Mouse (Mus musculus) midbrain, embryonic 16.5 days (tissue): ENCODE data around the gene Prdm15. TPM values are rescaled to one million over a fixed set of nuclear protein-coding genes. Genes with fewer than 3 reads are reported as not detected.
A peak's percentile ranks its signal among the peaks of the same experiment; 100 is the strongest.

Source experiments
- ATAC-seq: fragments of 200-750 bp; cut with Nextera tagmentation; 2 replicates; pipeline ENCODE4 v1.8.0; 2017; ENCODE audit warnings: moderate TSS enrichment
- H3K27ac ChIP-seq: fragments of 300-500 bp; sonication (generic); 2 replicates; pipeline ENCODE4 v1.5.1; 2014; ENCODE audit warnings: mild to moderate bottlenecking, low read length, mixed read lengths
- H3K27me3 ChIP-seq: fragments of 300-500 bp; sonication (generic); 2 replicates; pipeline ENCODE4 v1.6.1; 2014; ENCODE audit warnings: low read depth, low read length, mixed read lengths; ENCODE audit not compliant: control insufficient read depth, insufficient read depth
- H3K36me3 ChIP-seq: fragments of 300-500 bp; sonication (generic); 2 replicates; pipeline ENCODE4 v1.6.1; 2014; ENCODE audit warnings: mild to moderate bottlenecking, low read length, moderate library complexity, mixed read lengths; ENCODE audit not compliant: control insufficient read depth, insufficient read depth
- H3K4me1 ChIP-seq: fragments of 300-500 bp; sonication (generic); 2 replicates; pipeline ENCODE4 v1.6.1; 2014; ENCODE audit warnings: mild to moderate bottlenecking, low read length, mixed read lengths; ENCODE audit not compliant: control insufficient read depth, insufficient read depth
- H3K4me2 ChIP-seq: fragments of 300-500 bp; sonication (generic); 2 replicates; pipeline ENCODE4 v1.6.1; 2014; ENCODE audit warnings: mild to moderate bottlenecking, low read length, mixed read lengths
- H3K4me3 ChIP-seq: fragments of 300-500 bp; sonication (generic); 2 replicates; pipeline ENCODE4 v1.5.1; 2014; ENCODE audit warnings: low read depth, mild to moderate bottlenecking, low read length, moderate library complexity, mixed read lengths
- H3K9ac ChIP-seq: fragments of 300-500 bp; sonication (generic); 2 replicates; pipeline ENCODE4 v1.6.1; 2014; ENCODE audit warnings: low read depth, low read length, mixed read lengths
- H3K9me3 ChIP-seq: fragments of 300-500 bp; sonication (generic); replicated peaks from 2 replicates; pipeline ENCODE4 v1.6.1; 2014; ENCODE audit warnings: mild to moderate bottlenecking, low read length, mixed read lengths; ENCODE audit not compliant: control insufficient read depth, poor library complexity, severe bottlenecking
- WGBS: fragments of 180-500 bp; shearing (Covaris S2); extraction: QIAGEN DNeasy Blood & Tissue Kit; methylation state at CpG from one replicate; pipeline ENCODE4 v1.1.7; 2014; 5-methylcytosine and 5-hydroxymethylcytosine counted together
- polyA plus RNA-seq: library from polyadenylated mRNA; unstranded; fragments of >200 nt; fragmentation: Nextera tagmentation; extraction: Ambion mirVana; gene quantifications from 2 replicates; pipeline ENCODE4 v1.2.1, GENCODE M21; 2015

The Prdm15 gene
- polyA plus RNA-seq, 1 experiment from 2014 or later = 10.9 TPM

DNA sequence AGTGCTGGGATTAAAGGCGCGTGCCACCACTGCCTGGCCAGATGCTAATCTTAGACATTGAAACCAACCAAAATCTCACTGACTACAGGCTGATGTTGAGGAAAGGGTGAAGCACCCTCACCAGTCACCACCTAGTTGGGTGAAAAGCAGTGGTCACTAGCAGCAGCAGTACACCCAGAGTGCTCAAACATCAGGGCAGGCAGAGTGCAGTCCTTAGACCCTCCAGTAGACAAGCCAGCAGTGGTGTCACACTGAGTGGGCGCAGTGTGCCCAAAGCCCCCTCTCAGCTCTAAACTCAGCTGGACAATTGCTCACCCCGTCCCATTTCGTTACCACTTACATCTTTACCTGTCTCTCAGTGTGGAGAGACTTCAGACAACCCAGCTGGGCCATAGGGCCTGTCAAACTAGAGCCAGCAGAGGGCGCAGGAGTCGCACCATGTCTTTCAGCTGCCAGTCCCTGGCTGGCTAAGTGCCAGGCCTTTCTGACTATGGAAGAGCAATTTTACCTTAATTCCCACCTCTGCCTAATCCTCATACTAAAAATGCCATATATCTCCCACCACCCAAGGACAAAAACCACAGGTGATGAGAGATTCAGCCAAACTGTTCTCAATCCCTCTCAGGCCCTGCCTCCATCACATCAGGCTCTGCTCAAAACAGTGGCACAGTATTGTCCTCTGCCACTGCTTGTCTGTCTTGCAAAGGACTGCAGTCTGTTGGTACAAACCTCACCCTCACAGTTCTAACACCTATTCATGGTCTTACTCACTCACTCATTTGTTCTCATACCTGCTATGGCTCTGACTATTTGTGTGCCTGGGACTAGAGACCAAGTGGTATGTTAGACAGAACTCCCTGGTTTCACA lies 46.7 kb downstream of the Prdm15 start:
- peaks cover 47% of the 10 kb centered on the region for H3K36me3 ChIP-seq
- no peak overlapping the region for H3K4me3 ChIP-seq
- H3K27ac ChIP-seq = no peak overlapping the region
- no peaks in the 10 kb centered on the region for H3K4me1 ChIP-seq
- H3K4me2 ChIP-seq = no peak overlapping the region
- WGBS = 74% methylated on average over 7 of the region's 7 CpGs
- no peak overlapping the region for H3K9ac ChIP-seq
- no peak; the same call in 1 of the 2 replicates for ATAC-seq
- H3K9me3 ChIP-seq = no peaks in the 10 kb centered on the region
- H3K27me3 ChIP-seq = no peaks in the 10 kb centered on the region

DNA sequence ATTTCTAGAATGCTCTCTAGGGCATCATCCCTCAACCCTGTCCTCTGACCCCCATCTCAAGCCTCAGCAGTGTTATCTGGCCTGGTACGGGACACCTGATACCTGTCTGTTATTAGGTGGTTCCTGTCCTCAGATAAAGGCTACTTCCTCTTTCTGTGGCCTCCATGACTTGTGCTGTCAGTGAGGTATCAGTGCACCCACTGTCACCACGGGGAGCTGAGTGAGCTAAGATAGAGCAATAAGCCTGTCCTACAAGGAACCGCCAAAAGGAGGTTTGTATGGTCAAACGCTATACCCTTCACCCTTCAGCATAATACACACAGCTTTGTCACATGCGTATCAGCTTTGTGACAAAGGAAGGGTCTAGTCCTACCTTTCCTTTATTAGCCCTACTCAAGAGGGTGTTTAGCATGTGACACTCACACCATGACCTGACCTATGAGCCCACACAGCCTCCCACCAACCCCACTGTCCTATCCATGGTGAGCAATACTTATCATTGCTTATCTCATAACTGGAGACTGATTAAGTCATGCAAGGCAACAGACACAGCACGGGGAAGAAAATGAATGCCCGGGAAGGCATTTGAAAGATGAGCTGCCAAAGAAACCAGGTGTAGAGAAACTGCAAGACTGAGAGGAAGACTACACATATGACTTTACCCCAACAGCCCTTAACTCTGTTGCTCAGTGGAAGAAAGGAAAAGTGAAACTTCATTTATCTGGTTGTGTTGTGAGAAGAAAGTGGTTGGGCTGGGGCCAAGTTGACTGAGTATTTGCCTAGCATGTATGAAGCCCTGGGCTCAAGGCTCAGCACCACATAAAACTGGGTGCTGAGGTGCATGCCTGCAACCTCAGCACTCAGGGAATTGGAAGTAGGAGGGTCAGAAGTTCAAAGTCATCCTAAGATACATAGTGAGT lies 53.4 kb downstream of the Prdm15 start:
- H3K9ac ChIP-seq = no peak overlapping the region
- H3K4me3 ChIP-seq = no peak overlapping the region
- no peaks in the 10 kb centered on the region for H3K9me3 ChIP-seq
- ATAC-seq = no peak
- 95% methylated on average over 7 of the region's 7 CpGs for WGBS
- H3K36me3 ChIP-seq = peaks cover 46% of the 10 kb centered on the region
- H3K4me2 ChIP-seq = no peak overlapping the region
- no peaks in the 10 kb centered on the region for H3K27me3 ChIP-seq
- H3K4me1 ChIP-seq = no peaks in the 10 kb centered on the region
- H3K27ac ChIP-seq = no peak overlapping the region

DNA sequence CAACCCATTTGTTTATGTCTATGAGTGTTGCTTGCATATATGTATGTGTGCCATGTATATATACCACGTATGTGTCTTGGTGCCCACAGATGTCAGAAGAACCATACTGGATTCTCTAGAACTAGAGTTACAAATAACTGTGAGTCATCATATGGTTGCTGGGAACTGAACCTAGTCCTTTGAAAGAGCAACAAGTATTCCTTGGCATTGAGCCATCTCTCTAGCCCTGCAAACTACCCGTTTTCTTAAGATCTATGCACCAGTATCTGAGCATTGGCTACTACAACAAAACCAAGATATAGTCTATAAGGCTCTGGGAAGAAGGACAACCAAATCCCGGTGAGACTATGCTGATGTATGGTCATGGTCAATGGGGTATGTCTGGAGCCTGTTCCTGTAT lies 54.4 kb downstream of the Prdm15 start:
- Histone ChIP-seq H3K36me3 (peaks cover 49% of the 10 kb centered on the region), H3K4me1 (no peaks in the 10 kb centered on the region), H3K9me3 (no peaks in the 10 kb centered on the region), H3K27me3 (no peaks in the 10 kb centered on the region), H3K9ac (no peak overlapping the region), H3K4me3 (no peak overlapping the region), H3K4me2 (no peak overlapping the region), H3K27ac (no peak overlapping the region)
- WGBS = 88% methylated on average over 3 of the region's 3 CpGs
- ATAC-seq = no peak

DNA sequence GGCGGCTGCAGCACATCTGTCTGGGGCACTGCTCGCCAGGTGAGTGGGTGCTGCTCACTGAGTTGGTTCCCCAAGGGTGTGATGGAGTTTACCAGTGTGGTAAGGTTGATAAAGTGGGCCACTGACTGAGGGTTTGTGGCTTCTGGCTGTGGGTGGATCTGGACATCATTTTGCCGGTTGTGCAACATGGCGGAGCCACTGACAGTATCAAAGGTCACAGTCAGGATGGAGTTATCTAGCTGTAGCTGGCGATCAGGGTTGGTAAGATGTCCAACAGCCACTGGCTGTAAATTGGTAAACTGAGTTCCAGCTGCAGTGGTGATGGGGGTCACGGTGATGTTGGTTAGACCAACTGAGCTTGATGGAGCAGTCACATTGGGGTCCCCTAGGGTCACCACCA lies 57.4 kb downstream of the Prdm15 start:
- peaks cover 35% of the 10 kb centered on the region for H3K36me3 ChIP-seq

DNA sequence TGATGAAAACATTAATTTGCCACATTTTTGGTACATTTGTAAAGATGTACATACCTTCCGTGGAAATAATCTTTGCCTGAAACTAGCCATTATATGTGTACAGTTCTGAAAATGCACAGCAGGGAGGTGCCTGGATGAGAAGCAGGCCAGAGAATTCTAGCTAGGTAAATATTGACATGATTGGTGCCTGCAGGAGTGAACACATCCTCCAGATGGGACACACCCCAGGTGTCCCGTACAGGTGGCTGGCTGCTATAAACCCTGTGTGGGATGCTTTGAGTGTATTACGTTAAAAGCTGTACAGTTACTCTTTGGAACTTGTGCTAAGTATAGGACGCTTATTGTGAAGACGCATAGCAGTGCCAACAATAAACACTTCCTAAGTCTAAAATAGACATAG lies 68.6 kb downstream of the Prdm15 start:
- H3K9me3 ChIP-seq = no peaks in the 10 kb centered on the region
- no peak for ATAC-seq
- WGBS = 88% methylated on average over 5 of the region's 5 CpGs
- H3K27me3 ChIP-seq = no peaks in the 10 kb centered on the region
- H3K27ac ChIP-seq = no peak overlapping the region
- no peak overlapping the region for H3K4me2 ChIP-seq
- no peak overlapping the region for H3K4me3 ChIP-seq
- no peaks in the 10 kb centered on the region for H3K36me3 ChIP-seq
- no peak overlapping the region for H3K9ac ChIP-seq
- H3K4me1 ChIP-seq = no peaks in the 10 kb centered on the region

More for the DNA sequence above, 57.4 kb downstream of the Prdm15 start:
- Histone ChIP-seq H3K9me3 (no peaks in the 10 kb centered on the region), H3K4me2 (no peak overlapping the region), H3K9ac (no peak overlapping the region), H3K4me1 (no peaks in the 10 kb centered on the region), H3K27me3 (no peaks in the 10 kb centered on the region), H3K27ac (no peak overlapping the region), H3K4me3 (no peak overlapping the region)
- 98% methylated on average over 6 of the region's 6 CpGs for WGBS
- no peak for ATAC-seq

DNA sequence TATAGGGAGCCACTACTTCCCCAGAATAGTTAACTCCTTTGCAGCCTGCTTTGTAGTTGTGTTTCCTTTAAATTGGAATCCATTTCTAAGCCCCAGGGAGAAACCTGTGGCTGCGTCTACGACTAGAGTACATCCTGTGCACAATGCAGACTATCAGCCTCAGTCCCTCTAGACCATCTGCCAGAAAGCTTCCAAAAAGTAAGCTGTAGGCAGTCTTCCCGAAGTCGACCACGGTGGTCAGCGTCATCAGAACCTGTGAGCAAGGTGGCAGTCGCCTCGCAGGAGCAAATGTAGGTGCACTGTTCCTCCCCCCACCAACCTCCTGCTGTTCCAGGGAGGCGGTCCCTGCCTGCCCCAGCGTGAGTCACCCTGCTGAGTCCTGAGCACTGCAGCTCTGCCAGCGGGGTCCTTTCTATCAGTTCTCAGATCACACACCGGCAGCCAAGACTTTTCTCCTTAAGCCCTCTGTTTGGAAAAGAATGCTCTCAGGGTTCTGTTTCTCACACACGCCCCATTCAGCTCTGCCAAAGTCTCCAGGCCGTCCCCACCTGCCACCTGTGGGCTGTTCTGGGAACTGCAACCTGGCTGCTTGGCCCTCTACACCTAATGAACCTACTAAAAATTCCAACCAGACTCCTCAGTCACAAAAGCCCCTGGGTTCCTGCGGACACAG lies 73.2 kb downstream of the Prdm15 start:
- H3K4me3 ChIP-seq = peak overlapping the region; percentile 4
- H3K27ac ChIP-seq = no peak overlapping the region
- no peaks in the 10 kb centered on the region for H3K36me3 ChIP-seq
- no peak overlapping the region for H3K9ac ChIP-seq
- no peaks in the 10 kb centered on the region for H3K27me3 ChIP-seq
- ATAC-seq = peak; percentile 73; the same call in 1 of the 2 replicates
- peak overlapping the region; percentile 47 for H3K4me2 ChIP-seq
- no peaks in the 10 kb centered on the region for H3K9me3 ChIP-seq
- 26% methylated on average over 15 of the region's 15 CpGs for WGBS
- no peaks in the 10 kb centered on the region for H3K4me1 ChIP-seq

DNA sequence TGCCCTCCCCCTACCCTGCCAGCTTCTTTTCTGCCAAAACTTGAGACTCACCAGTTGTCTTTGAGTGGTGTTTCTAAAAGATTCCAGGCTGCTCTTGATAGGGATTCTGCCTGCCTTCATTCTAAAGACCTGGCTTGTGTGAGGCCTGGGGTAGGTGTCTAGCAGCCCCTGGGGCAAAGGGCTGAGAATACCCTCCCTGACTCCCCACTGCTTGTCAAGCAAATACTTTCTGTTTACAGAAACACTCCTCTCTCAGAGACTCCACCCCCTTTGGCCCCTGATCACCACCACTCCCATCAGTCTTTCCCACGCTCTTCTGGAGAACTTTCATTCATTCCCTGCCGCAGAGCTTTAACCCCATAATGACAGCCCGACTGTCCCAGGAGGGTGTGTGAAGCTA lies 85.1 kb downstream of the Prdm15 start:
- ATAC-seq = no peak
- 37% methylated on average over 3 of the region's 3 CpGs for WGBS
- H3K9me3 ChIP-seq = no peaks in the 10 kb centered on the region

DNA sequence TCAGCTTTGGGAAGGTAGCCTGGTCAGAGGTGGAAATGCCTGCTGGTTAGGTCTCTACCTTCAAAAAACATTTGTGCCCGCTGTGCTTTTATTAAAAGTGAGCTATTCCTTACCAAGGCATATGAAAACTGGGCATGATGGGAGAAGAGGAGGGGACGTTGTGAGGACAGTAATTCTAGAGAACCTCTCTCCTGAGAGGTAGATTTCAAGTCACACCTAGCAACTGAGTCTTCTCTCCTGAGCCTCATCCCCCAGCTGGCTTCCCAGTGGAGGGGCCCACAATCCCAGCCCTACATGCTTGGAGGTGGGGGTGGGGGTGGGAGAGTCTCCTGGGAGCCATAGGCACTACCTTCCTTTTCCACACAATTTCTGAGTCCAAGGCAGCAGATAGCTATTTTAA lies 87.0 kb downstream of the Prdm15 start:
- WGBS = 75% methylated on average over 2 of the region's 2 CpGs
- ATAC-seq = no peak
- no peak overlapping the region for H3K9ac ChIP-seq
- H3K27me3 ChIP-seq = peaks cover 41% of the 10 kb centered on the region
- no peak overlapping the region for H3K27ac ChIP-seq
- H3K36me3 ChIP-seq = no peaks in the 10 kb centered on the region
- no peak overlapping the region for H3K4me2 ChIP-seq
- no peak overlapping the region for H3K4me3 ChIP-seq
- no peaks in the 10 kb centered on the region for H3K9me3 ChIP-seq
- H3K4me1 ChIP-seq = peaks cover 12% of the 10 kb centered on the region; the same call in 1 of the 2 replicates

More for the DNA sequence above, 85.1 kb downstream of the Prdm15 start:
- H3K27me3 ChIP-seq = peaks cover 39% of the 10 kb centered on the region
- no peak overlapping the region for H3K4me2 ChIP-seq
- H3K27ac ChIP-seq = no peak overlapping the region
- H3K4me3 ChIP-seq = no peak overlapping the region
- no peak overlapping the region for H3K9ac ChIP-seq
- H3K36me3 ChIP-seq = no peaks in the 10 kb centered on the region
- H3K4me1 ChIP-seq = peaks cover 12% of the 10 kb centered on the region; the same call in 1 of the 2 replicates
